Mouse (Mus musculus) adrenal gland, postnatal 25 days (tissue): ENCODE data around the gene Pou4f2. TPM values are rescaled to one million over a fixed set of nuclear protein-coding genes. Genes with fewer than 3 reads are reported as not detected.
A peak's percentile ranks its signal among the peaks of the same experiment; 100 is the strongest.

ENCODE experiments used
- DNase-seq: peaks from one replicate; pipeline ENCODE4 v3.0.0; 2021; ENCODE audit warnings: mixed read lengths
- long read RNA-seq: library from polyadenylated mRNA; stranded (forward); transcript quantifications from one replicate; pipeline ENCODE4 v2.0.0, GENCODE M21; 2021
- total RNA-seq: library from RNA; stranded (reverse); gene quantifications from 2 replicates; pipeline ENCODE4 v1.2.3, GENCODE M21; 2021

Gene Pou4f2
- not detected in 2 replicates for total RNA-seq
- long read RNA-seq, result 0 reads

- peak; percentile 51 for DNase-seq
Measured at GRCm38 (mm10) chr8:78436071-78436651, at the start of gene Pou4f2. Gene Pou4f2 (minus strand): TSS chr8:78436645.

DNA sequence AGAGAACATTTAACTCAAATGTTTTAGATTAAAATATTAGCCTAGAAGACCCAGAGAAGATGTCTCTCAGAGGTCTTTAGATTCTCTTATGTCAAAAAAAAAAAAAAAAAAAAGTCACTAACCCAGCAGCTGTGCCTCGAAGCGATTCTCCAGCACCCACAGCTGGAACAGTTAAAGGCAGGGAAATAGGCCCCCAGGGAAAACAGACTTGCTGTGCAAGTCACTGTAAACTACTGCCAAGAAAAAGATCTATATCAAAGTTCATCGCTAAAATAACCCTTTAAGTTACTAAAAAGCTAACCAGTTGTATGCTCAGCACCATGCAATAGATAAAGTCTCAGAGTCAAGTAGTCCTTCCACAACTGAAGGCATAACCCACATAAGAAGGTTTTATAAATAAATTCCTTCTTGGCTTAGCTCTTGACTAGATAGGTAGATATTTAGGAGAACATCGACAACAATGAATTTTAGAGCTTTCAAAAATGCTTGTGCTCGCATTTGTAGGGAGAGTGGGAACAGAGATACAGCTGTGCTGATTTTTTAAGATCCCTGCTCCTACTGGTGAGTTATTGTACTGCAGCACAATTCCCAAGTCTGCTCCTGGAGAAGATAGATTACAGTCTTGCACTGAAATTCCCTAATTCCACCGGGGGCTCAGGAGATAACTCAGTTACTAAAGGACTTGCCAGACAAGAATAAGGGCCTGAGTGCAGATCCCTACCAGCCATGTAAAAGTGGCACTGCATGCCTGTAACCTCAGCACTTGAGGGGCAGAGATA is 40.8 kb upstream of the Pou4f2 start:
- DNase-seq, result no peak

GRCm38 (mm10) chr8:78467889-78468288 is 31.4 kb upstream of the Pou4f2 start:
- DNase-seq, result no peak

GRCm38 (mm10) chr8:78463941-78464340 is 27.5 kb upstream of the Pou4f2 start:
- no peak for DNase-seq

DNA sequence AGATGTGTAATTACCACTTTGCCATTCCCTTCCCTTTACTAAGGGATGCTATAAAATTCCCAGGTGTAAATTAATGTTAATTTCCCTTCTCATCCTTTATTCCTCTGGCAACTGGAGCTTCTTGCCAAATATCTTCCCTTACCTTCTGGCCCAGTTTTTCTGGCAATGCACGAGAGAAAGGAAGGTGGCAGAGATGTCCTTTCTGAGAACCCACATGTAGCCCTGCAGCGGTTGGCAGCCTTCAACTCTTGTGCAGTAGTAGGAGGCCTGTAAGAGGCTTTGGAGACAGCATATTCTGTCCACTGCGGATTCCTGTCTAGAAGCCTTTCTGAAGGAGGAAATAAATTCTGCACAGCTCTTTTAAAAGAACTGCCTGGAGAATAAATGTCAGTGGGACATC is 20.0 kb upstream of the Pou4f2 start:
- no peak for DNase-seq

- DNase-seq, result no peak
Measured at GRCm38 (mm10) chr8:78442781-78443180, 6.3 kb upstream of the Pou4f2 start.

GRCm38 (mm10) chr8:78438121-78438520 is 1.7 kb upstream of the Pou4f2 start:
- peak; percentile 59 for DNase-seq

DNA sequence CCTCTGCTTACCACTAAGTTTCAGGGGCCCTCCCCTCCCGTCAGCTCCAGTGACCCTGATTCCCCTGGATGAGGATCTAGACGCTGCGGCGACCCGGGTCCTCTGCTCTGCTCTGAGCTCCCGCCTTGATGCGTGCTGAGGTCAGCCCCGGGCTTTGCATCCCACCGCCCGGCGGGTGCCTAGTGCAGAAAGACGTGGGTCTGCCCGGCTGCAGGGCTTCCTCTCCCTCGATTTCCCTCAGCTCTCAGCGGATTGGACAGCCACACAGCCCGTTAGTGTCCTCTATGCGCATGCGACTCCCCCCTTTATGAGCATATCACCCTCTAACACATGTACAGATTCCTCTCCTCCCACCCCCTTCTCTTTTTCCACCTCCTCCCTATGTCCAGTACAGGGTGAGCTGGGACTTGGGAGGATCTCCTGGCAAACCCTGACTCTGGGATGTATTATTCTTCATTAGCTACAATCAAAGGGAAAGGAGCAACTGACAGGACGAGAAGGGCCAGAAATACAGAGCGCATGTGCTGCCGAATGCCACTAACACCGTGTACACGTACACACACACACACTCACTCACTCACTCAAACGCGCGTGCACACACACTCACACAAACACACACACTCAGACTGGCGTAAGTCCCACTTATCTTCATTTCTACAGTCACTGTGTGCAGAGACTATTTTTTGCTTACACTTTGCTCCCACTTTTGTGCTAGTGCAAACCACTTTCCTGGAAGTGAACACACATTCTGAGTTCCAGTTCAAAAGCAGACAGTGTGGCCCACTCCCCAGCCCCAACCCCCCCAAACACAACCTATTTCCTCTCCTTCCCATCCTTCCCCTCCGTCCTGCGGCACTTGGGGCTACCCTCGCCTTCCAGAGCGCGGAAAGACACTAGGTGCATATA is 948 bp upstream of the Pou4f2 start:
- DNase-seq, result no peak

GRCm38 (mm10) chr8:78436661-78437060 is 216 bp upstream of the Pou4f2 start:
- no peak for DNase-seq

DNA sequence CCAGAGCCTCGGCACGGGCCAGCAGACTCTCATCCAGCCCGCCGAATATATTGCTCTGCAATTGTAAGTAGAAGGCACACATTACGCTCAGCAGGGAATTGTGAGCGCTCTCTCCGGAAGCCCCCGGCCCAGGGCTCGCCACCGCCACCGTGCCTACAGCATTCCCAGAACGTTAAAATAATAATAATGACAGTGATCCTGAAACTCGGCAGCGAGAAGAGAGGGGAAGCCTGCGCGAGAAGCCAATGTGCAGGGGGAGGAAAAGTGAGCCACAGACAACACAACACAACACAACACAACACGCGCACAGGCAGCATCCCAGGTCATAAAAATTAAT is 853 bp downstream of the Pou4f2 start:
- no peak for DNase-seq

GRCm38 (mm10) chr8:78434823-78435623 is 1.4 kb downstream of the Pou4f2 start:
- no peak for DNase-seq

DNA sequence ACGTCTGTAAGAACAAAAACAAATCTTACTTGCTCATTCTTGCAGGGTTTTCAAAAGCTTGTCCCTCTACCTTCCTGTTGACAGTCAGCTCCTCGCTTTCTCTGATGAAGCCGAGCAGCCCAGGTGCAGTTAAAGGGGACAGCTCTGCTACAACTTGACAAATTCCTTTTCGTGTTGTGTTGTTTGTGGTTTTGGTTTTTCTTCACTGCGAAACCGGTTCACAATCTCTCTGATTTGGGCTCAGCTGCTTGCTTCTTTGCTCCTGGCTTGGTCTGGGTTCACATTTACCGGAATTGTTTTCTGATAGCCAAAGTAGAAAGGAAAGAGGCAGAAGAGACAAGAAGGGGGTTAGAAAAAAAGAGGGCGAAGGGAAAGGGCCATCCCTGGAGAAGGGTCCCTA is 2.1 kb downstream of the Pou4f2 start:
- no peak for DNase-seq

- DNase-seq, result no peak
Measured at GRCm38 (mm10) chr8:78433318-78433717, 3.1 kb downstream of the Pou4f2 start.

- no peak for DNase-seq
Measured at GRCm38 (mm10) chr8:78432451-78432850, 4.0 kb downstream of the Pou4f2 start.

DNA sequence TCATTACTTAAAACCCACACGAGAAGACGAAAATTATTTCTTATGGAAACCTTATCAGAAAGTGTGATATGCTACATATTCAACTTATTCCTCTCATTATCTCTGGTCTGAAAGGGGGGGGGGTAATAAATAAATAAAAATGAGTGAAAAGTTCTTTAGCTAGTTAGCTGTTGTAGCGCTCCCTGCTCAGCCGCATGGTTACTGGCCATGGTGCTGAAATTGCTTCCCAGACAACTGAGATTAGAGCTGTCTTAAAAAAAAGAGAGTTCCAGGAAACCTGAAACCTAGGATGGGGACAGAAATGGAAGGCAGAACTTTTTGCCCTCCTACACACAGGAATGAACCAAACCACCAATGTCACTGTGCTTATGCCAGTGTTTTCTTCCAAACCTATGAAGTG is 5.1 kb downstream of the Pou4f2 start:
- peak; percentile 56 for DNase-seq

GRCm38 (mm10) chr8:78428148-78428547 is 8.3 kb downstream of the Pou4f2 start:
- no peak for DNase-seq

- DNase-seq, result no peak
Measured at GRCm38 (mm10) chr8:78427769-78428130, 8.7 kb downstream of the Pou4f2 start.

DNA sequence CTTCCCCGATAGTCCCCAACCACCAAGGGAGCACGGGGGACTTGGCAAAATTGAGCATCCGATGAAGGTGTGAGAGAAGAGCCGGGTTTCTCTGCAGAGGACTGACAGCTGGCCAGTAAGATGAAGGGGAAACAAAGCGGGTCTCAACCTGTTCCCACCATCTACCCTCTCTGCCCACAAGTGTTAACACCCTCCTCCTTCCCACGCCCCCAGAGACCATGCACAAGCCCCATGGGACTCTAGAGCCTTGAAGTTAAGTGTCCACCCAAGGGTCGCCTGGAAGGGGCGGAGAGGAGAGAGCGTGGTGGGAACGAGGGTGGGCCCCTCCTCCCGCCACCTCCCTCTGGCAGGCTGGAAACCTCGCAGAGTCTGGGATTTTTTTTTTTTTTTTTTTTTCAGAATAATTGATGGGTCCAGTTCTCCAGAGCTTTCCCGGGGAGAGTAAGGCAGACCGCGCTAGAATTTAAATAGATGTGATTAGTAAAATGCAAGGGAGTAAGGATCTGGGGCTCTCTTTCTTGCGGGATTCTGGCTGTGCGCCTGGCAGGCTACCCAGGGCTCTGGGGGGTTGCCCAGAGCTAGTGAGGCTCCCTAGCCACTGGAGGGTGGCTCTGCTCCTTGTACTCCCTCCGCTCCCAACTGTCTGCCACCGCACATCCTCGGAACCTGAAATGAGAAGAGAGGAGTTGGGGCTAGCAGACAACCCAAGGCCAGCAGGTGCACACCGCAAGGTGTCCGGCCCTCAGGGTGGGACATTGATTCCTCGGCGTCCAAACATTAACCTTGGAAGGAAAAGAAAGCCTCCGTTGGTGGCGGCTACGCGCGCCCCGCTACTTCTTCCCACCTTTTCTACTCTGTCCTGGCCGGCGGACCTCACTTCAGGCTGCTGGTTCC is 9.3 kb downstream of the Pou4f2 start:
- DNase-seq, result no peak

- no peak for DNase-seq
Measured at GRCm38 (mm10) chr8:78426455-78426854, 10.0 kb downstream of the Pou4f2 start.

GRCm38 (mm10) chr8:78423937-78424336 is 12.5 kb downstream of the Pou4f2 start:
- DNase-seq, result no peak

- peak; percentile 34 for DNase-seq
Measured at GRCm38 (mm10) chr8:78420101-78420503, 16.3 kb downstream of the Pou4f2 start.
